Mouse (Mus musculus) limb, embryonic 13.5 days (tissue): ENCODE results near the gene 4930438A08Rik. TPM values are rescaled to one million over a fixed set of nuclear protein-coding genes. Genes with fewer than 3 reads are reported as not detected.

ENCODE experiments used
- ATAC-seq: fragments of 200-750 bp; cut with Nextera tagmentation; 2 replicates; pipeline ENCODE4 v1.8.0; 2017; ENCODE audit warnings: low read depth, moderate number of reproducible peaks, moderate TSS enrichment; ENCODE audit not compliant: low FRiP score
- H3K27ac ChIP-seq: fragments of 300-500 bp; sonication (generic); 2 replicates; pipeline ENCODE4 v1.5.1; 2015; ENCODE audit warnings: inconsistent platforms, mild to moderate bottlenecking, moderate library complexity
- H3K27me3 ChIP-seq: fragments of 300-500 bp; sonication (generic); 2 replicates; pipeline ENCODE4 v1.6.1; 2015; ENCODE audit warnings: mild to moderate bottlenecking, inconsistent platforms
- H3K36me3 ChIP-seq: fragments of 300-500 bp; sonication (generic); 2 replicates; pipeline ENCODE4 v1.6.1; 2015; ENCODE audit warnings: inconsistent platforms, mild to moderate bottlenecking, moderate library complexity
- H3K4me1 ChIP-seq: fragments of 300-500 bp; sonication (generic); 2 replicates; pipeline ENCODE4 v1.6.1; 2015; ENCODE audit warnings: inconsistent platforms
- H3K4me2 ChIP-seq: fragments of 300-500 bp; sonication (generic); replicated peaks from 2 replicates; pipeline ENCODE4 v1.6.1; 2015; ENCODE audit warnings: inconsistent platforms, mild to moderate bottlenecking, moderate library complexity
- H3K4me3 ChIP-seq: fragments of 300-500 bp; sonication (generic); 2 replicates; pipeline ENCODE4 v1.5.1; 2015; ENCODE audit warnings: moderate library complexity, mild to moderate bottlenecking, inconsistent platforms
- H3K9ac ChIP-seq: fragments of 300-500 bp; sonication (generic); 2 replicates; pipeline ENCODE4 v1.6.1; 2015; ENCODE audit warnings: mild to moderate bottlenecking, inconsistent platforms
- H3K9me3 ChIP-seq: fragments of 300-500 bp; sonication (generic); 2 replicates; pipeline ENCODE4 v1.6.1; 2016; ENCODE audit warnings: inconsistent platforms
- whole genome bisulfite sequencing: fragments of 180-500 bp; shearing (Covaris S2); methylation state at CpG from one replicate; pipeline ENCODE4 v1.1.7; 2015; 5-methylcytosine and 5-hydroxymethylcytosine counted together
- polyA plus RNA-seq: library from polyadenylated mRNA; unstranded; fragments of >200 nt; fragmentation: Nextera tagmentation; extraction: Ambion mirVana; gene quantifications from 2 replicates; pipeline ENCODE4 v1.2.1, GENCODE M21; 2015

4930438A08Rik gene
- polyA plus RNA-seq, 1 experiment from 2014 or later: 0.09 TPM

GRCm38 (mm10) chr11:58307411-58308080 lies 32.9 kb downstream of the 4930438A08Rik start:
- H3K27ac ChIP-seq: peak overlapping the region; percentile 79; the same call in 1 of the 2 replicates
- under 1% methylated on average over 37 of the region's 42 CpGs for WGBS
- peak overlapping the region; percentile 90 for H3K4me2 ChIP-seq
- peaks cover 19% of the 10 kb centered on the region for H3K36me3 ChIP-seq
- no peaks in the 10 kb centered on the region for H3K27me3 ChIP-seq
- peak overlapping the region; percentile 56 for H3K4me3 ChIP-seq
- H3K9me3 ChIP-seq: no peaks in the 10 kb centered on the region
- peaks cover 20% of the 10 kb centered on the region for H3K4me1 ChIP-seq
- peak; percentile 41 for ATAC-seq
- H3K9ac ChIP-seq: peak overlapping the region; percentile 76

DNA sequence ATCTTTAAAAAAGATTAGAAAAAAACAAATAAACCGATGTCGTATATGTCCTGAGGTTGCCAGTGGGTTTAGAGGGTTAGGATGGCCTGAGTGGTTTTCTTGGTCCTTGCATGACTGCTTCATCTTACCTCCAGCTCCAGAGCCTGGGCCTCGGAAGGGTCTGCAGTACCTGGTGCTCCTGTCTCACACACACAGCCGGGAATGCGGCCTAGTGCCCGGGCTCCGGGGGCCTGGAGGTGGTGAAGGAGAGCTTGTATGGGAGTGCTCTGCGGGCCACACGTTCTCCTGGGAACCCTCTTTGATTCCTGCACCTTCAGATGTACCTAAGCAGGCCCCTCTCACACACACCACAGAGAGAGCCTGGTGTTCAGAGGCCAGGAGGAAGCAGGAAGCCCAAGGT lies 34.1 kb downstream of the 4930438A08Rik start:
- no peak overlapping the region for H3K4me3 ChIP-seq
- peaks cover 17% of the 10 kb centered on the region for H3K4me1 ChIP-seq
- H3K9me3 ChIP-seq: no peaks in the 10 kb centered on the region
- no peak overlapping the region for H3K27ac ChIP-seq
- no peak overlapping the region for H3K9ac ChIP-seq
- H3K4me2 ChIP-seq: no peak overlapping the region
- no peak for ATAC-seq
- no peaks in the 10 kb centered on the region for H3K27me3 ChIP-seq
- 92% methylated on average over 9 of the region's 9 CpGs for WGBS
- peaks cover 21% of the 10 kb centered on the region for H3K36me3 ChIP-seq

DNA sequence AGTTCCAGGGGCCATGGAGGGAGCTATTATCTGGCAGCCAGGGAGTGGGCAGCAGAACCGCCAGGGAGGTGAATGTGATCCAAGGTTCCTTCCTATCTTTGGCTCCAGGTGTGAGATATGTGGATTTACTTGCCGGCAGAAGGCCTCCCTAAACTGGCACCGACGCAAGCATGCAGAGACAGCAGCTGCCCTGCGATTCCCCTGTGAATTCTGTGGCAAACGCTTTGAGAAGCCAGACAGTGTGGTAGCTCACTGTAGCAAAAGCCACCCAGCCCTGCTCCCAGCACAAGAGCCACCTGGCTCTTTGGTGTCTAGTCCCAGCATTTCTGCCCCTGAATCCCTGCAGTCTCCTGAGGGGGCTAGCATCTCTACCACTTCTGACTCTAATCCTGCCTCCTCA lies 39.5 kb downstream of the 4930438A08Rik start:
- Histone ChIP-seq H3K4me2 (no peak overlapping the region), H3K36me3 (peaks cover 74% of the 10 kb centered on the region), H3K4me3 (no peak overlapping the region), H3K9ac (no peak overlapping the region), H3K27ac (no peak overlapping the region), H3K27me3 (no peaks in the 10 kb centered on the region), H3K9me3 (peaks cover 4% of the 10 kb centered on the region; the same call in 1 of the 2 replicates), H3K4me1 (no peaks in the 10 kb centered on the region)
- ATAC-seq: no peak
- WGBS: 86% methylated on average over 6 of the region's 6 CpGs

- Histone ChIP-seq H3K9me3 (peaks cover 4% of the 10 kb centered on the region; the same call in 1 of the 2 replicates), H3K4me1 (no peaks in the 10 kb centered on the region), H3K27ac (no peak overlapping the region), H3K36me3 (peaks cover 72% of the 10 kb centered on the region), H3K27me3 (no peaks in the 10 kb centered on the region), H3K4me3 (no peak overlapping the region), H3K4me2 (no peak overlapping the region), H3K9ac (no peak overlapping the region)
- ATAC-seq: no peak
- 90% methylated on average over 5 of the region's 5 CpGs for WGBS
Observed at GRCm38 (mm10) chr11:58315536-58316168, 41.1 kb downstream of the 4930438A08Rik start.

- 0 out of 2 replicates have a peak, but pooled peaks have one; percentile 10 for ATAC-seq
- H3K4me2 ChIP-seq: no peak overlapping the region
- WGBS: 88% methylated on average over 17 of the region's 17 CpGs
- H3K4me1 ChIP-seq: no peaks in the 10 kb centered on the region
- H3K9ac ChIP-seq: no peak overlapping the region
- no peaks in the 10 kb centered on the region for H3K27me3 ChIP-seq
- H3K9me3 ChIP-seq: peaks cover 4% of the 10 kb centered on the region; the same call in 1 of the 2 replicates
- no peak overlapping the region for H3K4me3 ChIP-seq
- no peak overlapping the region for H3K27ac ChIP-seq
- peaks cover 69% of the 10 kb centered on the region for H3K36me3 ChIP-seq
Observed at GRCm38 (mm10) chr11:58316344-58316743, 41.7 kb downstream of the 4930438A08Rik start.

DNA sequence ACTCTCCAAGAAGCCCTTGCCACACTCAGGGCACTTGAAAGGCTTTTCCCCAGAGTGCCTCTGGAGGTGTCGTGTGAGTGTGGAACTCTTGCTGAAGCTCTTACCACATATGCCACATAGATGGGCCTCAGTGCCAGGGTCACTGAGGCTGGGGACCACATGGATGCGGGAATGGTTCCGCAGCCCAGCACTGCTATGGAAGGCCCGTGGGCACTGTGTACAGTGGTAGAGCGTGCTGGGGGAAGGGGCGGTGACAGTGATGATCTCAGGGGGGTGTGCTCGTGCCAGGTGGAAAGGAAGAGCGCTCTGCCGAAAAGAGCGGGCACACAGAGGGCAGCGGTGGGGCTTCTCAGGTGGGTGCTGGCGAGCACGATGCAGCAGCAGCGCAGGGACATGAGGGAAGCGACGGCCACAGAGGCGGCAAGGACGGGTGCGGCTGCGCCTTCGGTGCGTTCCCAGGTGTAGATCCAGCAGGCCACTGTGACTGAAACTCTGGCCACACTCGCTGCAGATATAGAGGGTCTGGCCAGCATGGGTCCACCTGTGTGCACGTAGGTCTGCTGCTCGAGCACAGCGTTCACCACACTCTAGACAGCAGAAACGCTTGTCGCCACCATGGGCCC lies 42.3 kb downstream of the 4930438A08Rik start:
- WGBS: 73% methylated on average over 28 of the region's 28 CpGs
- no peak overlapping the region for H3K4me2 ChIP-seq
- no peak overlapping the region for H3K27ac ChIP-seq
- no peak overlapping the region for H3K9ac ChIP-seq
- H3K36me3 ChIP-seq: peaks cover 64% of the 10 kb centered on the region
- peaks cover 5% of the 10 kb centered on the region for H3K4me1 ChIP-seq
- 0 out of 2 replicates have a peak, but pooled peaks have one; percentile 59 for ATAC-seq
- no peaks in the 10 kb centered on the region for H3K27me3 ChIP-seq
- H3K4me3 ChIP-seq: no peak overlapping the region
- H3K9me3 ChIP-seq: peaks cover 4% of the 10 kb centered on the region; the same call in 1 of the 2 replicates

DNA sequence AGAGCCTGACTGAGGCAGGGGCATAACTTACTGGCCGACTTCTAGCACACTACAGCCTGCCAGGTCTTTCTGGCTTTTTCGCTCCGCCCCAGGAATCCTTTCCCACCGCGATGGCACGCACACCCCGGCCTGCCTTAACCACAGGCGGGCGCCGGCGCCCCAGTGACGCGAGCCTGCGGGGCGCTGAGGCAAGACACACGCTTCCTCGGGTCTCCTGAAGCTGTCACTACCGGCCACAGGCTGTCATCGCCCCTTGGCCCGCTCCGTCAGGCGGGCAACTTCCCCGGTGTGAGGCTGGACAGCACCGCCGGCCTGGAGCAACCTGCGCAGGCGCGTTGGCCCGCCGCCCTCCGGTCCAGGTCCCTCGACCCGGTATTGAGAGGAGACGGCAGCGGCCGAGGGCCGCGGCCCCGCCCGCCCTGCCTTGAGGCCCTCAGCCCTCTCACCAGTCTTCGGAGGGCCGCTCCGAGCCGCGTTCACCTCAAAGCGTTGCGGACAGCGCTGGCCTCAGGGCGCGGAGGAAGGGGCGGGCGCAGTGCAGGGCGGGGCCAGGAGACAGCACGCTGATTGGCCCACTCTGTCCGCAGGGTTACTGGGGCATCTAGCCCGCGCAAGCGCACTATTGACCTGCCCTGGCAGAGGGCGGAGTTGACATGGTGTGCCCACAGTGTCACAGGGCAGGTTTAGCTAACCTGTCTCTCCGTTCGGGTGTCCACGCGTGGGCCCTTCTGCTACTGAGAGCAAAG lies 48.4 kb downstream of the 4930438A08Rik start:
- WGBS: under 1% methylated on average over 63 of the region's 63 CpGs
- H3K4me3 ChIP-seq: peak overlapping the region; percentile 80
- no peaks in the 10 kb centered on the region for H3K27me3 ChIP-seq
- H3K4me1 ChIP-seq: peaks cover 19% of the 10 kb centered on the region
- H3K9me3 ChIP-seq: no peaks in the 10 kb centered on the region
- peak; percentile 98 for ATAC-seq
- peak overlapping the region; percentile 85 for H3K4me2 ChIP-seq
- peak overlapping the region; percentile 96 for H3K27ac ChIP-seq
- peak overlapping the region; percentile 88 for H3K9ac ChIP-seq
- peaks cover 35% of the 10 kb centered on the region for H3K36me3 ChIP-seq

- H3K27me3 ChIP-seq: no peaks in the 10 kb centered on the region
- H3K4me2 ChIP-seq: peak overlapping the region; percentile 85
- H3K36me3 ChIP-seq: peaks cover 31% of the 10 kb centered on the region
- ATAC-seq: peak; percentile 20
- H3K4me3 ChIP-seq: peak overlapping the region; percentile 80
- peak overlapping the region; percentile 88 for H3K9ac ChIP-seq
- H3K9me3 ChIP-seq: no peaks in the 10 kb centered on the region
- peaks cover 21% of the 10 kb centered on the region for H3K4me1 ChIP-seq
- 8% methylated on average over 24 of the region's 24 CpGs for WGBS
- H3K27ac ChIP-seq: peak overlapping the region; percentile 96; the same call in 1 of the 2 replicates
Observed at GRCm38 (mm10) chr11:58323570-58324340, 49.2 kb downstream of the 4930438A08Rik start.

GRCm38 (mm10) chr11:58324614-58325229 lies 50.1 kb downstream of the 4930438A08Rik start:
- Histone ChIP-seq H3K4me2 (no peak overlapping the region), H3K4me3 (no peak overlapping the region), H3K27me3 (no peaks in the 10 kb centered on the region), H3K9me3 (no peaks in the 10 kb centered on the region), H3K4me1 (peaks cover 29% of the 10 kb centered on the region), H3K27ac (no peak overlapping the region), H3K9ac (no peak overlapping the region), H3K36me3 (peaks cover 25% of the 10 kb centered on the region)
- 79% methylated on average over 3 of the region's 3 CpGs for WGBS
- no peak for ATAC-seq

DNA sequence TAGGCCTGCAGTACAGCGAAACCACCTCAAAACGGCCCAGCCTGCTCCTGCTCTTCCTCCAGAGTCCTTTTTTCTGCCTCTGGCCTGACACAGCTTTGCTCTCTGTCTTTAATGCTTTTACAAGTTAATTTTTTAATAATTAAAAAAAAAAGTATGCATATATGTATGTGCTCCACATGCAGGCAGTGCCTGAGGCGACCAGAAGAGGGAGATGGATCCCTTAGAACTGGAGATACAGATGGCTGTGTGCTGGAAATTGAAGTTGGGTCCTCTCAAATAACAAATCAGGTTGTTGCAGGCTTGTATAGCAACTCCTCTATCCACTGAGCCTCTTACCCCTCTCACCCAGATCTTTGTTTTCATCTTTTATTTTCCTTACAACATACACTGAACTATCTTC lies 52.2 kb downstream of the 4930438A08Rik start:
- Histone ChIP-seq H3K27me3 (no peaks in the 10 kb centered on the region), H3K4me1 (peaks cover 33% of the 10 kb centered on the region), H3K4me3 (no peak overlapping the region), H3K9me3 (no peaks in the 10 kb centered on the region), H3K27ac (no peak overlapping the region), H3K4me2 (no peak overlapping the region), H3K36me3 (peaks cover 18% of the 10 kb centered on the region), H3K9ac (no peak overlapping the region)
- ATAC-seq: no peak
- 84% methylated on average over 3 of the region's 3 CpGs for WGBS

DNA sequence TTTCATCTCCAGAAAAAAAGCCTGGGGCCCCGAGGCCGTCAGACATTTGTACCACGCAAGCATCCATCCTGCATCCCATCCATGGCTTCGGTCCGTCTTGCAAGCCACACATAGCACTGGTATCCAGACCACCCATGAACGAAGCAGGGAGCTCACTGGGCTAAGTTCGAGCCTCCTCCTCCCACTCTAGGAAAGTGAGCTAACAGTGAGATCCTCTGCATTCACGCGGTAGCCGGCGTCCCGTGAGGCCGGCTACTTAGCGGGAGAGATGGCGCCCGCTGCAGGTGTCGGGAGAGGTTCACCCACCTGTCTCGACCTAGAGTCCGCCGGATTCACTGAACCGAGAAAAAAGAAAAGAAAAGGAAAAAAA lies 55.3 kb downstream of the 4930438A08Rik start:
- WGBS: 1% methylated on average over 21 of the region's 21 CpGs
- peak overlapping the region; percentile 95 for H3K4me2 ChIP-seq
- ATAC-seq: peak; percentile 9; the same call in 1 of the 2 replicates

More for the DNA sequence above, 55.3 kb downstream of the 4930438A08Rik start:
- H3K27ac ChIP-seq: peak overlapping the region; percentile 69
- H3K4me1 ChIP-seq: peaks cover 32% of the 10 kb centered on the region
- H3K27me3 ChIP-seq: no peaks in the 10 kb centered on the region
- peak overlapping the region; percentile 89 for H3K4me3 ChIP-seq
- H3K9ac ChIP-seq: peak overlapping the region; percentile 88
- H3K36me3 ChIP-seq: peaks cover 27% of the 10 kb centered on the region
- no peaks in the 10 kb centered on the region for H3K9me3 ChIP-seq
